Mouse (Mus musculus) intestine, postnatal 0 days (tissue): ENCODE data around the gene Wdr6. TPM values are rescaled to one million over a fixed set of nuclear protein-coding genes. Genes with fewer than 3 reads are reported as not detected.

Source experiments
- ATAC-seq: fragments of 200-750 bp; cut with Nextera tagmentation; 2 replicates; pipeline ENCODE4 v1.8.0; 2017; ENCODE audit warnings: mild to moderate bottlenecking, moderate TSS enrichment, moderate library complexity
- H3K27ac ChIP-seq: fragments of 300-500 bp; sonication (generic); 2 replicates; pipeline ENCODE4 v1.5.1; 2014; ENCODE audit warnings: mild to moderate bottlenecking, low read depth, low read length, moderate library complexity
- H3K27me3 ChIP-seq: fragments of 300-500 bp; sonication (generic); replicated peaks from 2 replicates; pipeline ENCODE4 v1.6.1; 2014; ENCODE audit warnings: low read length, mixed read lengths; ENCODE audit not compliant: control insufficient read depth, insufficient read depth
- H3K36me3 ChIP-seq: fragments of 300-500 bp; sonication (generic); 2 replicates; pipeline ENCODE4 v1.6.1; 2014; ENCODE audit warnings: mild to moderate bottlenecking, moderate library complexity; ENCODE audit not compliant: control insufficient read depth, insufficient read depth
- H3K4me1 ChIP-seq: fragments of 300-500 bp; sonication (generic); replicated peaks from 2 replicates; pipeline ENCODE4 v1.6.1; 2014; ENCODE audit warnings: antibody characterized with exemption, low read length, mixed read lengths; ENCODE audit not compliant: control insufficient read depth, insufficient read depth
- H3K4me2 ChIP-seq: fragments of 300-500 bp; sonication (generic); replicated peaks from 2 replicates; pipeline ENCODE4 v1.6.1; 2014; ENCODE audit warnings: low read depth, mild to moderate bottlenecking, moderate library complexity
- H3K4me3 ChIP-seq: fragments of 300-500 bp; sonication (generic); 2 replicates; pipeline ENCODE4 v1.5.1; 2014; ENCODE audit warnings: low read depth, low read length
- H3K9ac ChIP-seq: fragments of 300-500 bp; sonication (generic); 2 replicates; pipeline ENCODE4 v1.6.1; 2014; ENCODE audit warnings: mild to moderate bottlenecking, low read depth, low read length
- H3K9me3 ChIP-seq: fragments of 300-500 bp; sonication (generic); 2 replicates; pipeline ENCODE4 v1.6.1; 2016; ENCODE audit warnings: mixed run types; ENCODE audit not compliant: control insufficient read depth
- CTCF ChIP-seq: sonication (generic); IDR thresholded peaks from 2 replicates; pipeline ENCODE4 v1.5.1; 2016; ENCODE audit warnings: low read depth, mild to moderate bottlenecking, control low read depth, antibody characterized with exemption, moderate library complexity
- WGBS: fragments of 180-500 bp; shearing (Covaris S2); extraction: QIAGEN DNeasy Blood & Tissue Kit; methylation state at CpG from one replicate; pipeline ENCODE4 v1.1.7; 2014; 5-methylcytosine and 5-hydroxymethylcytosine counted together
- microRNA counts: library from miRNA; unstranded; fragments of <30 nt; microRNA quantifications from one replicate; lab custom pipeline; 2016
- microRNA-seq: library from miRNA; unstranded; fragments of <30 nt; microRNA quantifications from one replicate; pipeline ENCODE4, GENCODE M21; 2016
- polyA plus RNA-seq: library from polyadenylated mRNA; unstranded; fragments of >200 nt; fragmentation: Nextera tagmentation; extraction: Ambion mirVana; gene quantifications from 2 replicates; pipeline ENCODE4 v1.2.1, GENCODE M21; 2015

Gene Wdr6
- polyA plus RNA-seq, 1 experiment from 2014 or later = 16.7 TPM

- Histone ChIP-seq H3K9ac (no peak overlapping the region), H3K4me3 (no peak overlapping the region), H3K4me2 (no peak overlapping the region), H3K27me3 (no peaks in the 10 kb centered on the region), H3K9me3 (no peaks in the 10 kb centered on the region), H3K4me1 (no peaks in the 10 kb centered on the region), H3K27ac (no peak overlapping the region), H3K36me3 (peaks cover 64% of the 10 kb centered on the region)
- TF ChIP-seq CTCF = no peak
- no peak for ATAC-seq
Observed at GRCm38 (mm10) chr9:108540846-108541245, 37.7 kb downstream of the Wdr6 start.

GRCm38 (mm10) chr9:108531496-108531895 lies 47.0 kb downstream of the Wdr6 start:
- H3K4me2 ChIP-seq = no peak overlapping the region
- no peak for ATAC-seq
- no peaks in the 10 kb centered on the region for H3K4me1 ChIP-seq
- H3K27ac ChIP-seq = no peak overlapping the region
- no peak for TF ChIP-seq CTCF
- no peaks in the 10 kb centered on the region for H3K27me3 ChIP-seq
- H3K9me3 ChIP-seq = no peaks in the 10 kb centered on the region
- WGBS = 89% methylated on average over 1 of the region's 1 CpGs
- H3K36me3 ChIP-seq = peaks cover 78% of the 10 kb centered on the region
- H3K9ac ChIP-seq = no peak overlapping the region
- no peak overlapping the region for H3K4me3 ChIP-seq

GRCm38 (mm10) chr9:108530954-108531353 lies 47.6 kb downstream of the Wdr6 start:
- no peak for ATAC-seq
- no peak overlapping the region for H3K4me3 ChIP-seq
- H3K9ac ChIP-seq = no peak overlapping the region
- H3K27ac ChIP-seq = no peak overlapping the region
- H3K9me3 ChIP-seq = no peaks in the 10 kb centered on the region
- no peak overlapping the region for H3K4me2 ChIP-seq
- H3K4me1 ChIP-seq = no peaks in the 10 kb centered on the region
- WGBS = 94% methylated on average over 1 of the region's 1 CpGs
- no peak for TF ChIP-seq CTCF
- peaks cover 73% of the 10 kb centered on the region for H3K36me3 ChIP-seq
- no peaks in the 10 kb centered on the region for H3K27me3 ChIP-seq

GRCm38 (mm10) chr9:108525400-108525799 lies 53.1 kb downstream of the Wdr6 start:
- no peaks in the 10 kb centered on the region for H3K27me3 ChIP-seq
- peaks cover 22% of the 10 kb centered on the region for H3K36me3 ChIP-seq
- H3K27ac ChIP-seq = no peak overlapping the region
- ATAC-seq = no peak
- no peak for TF ChIP-seq CTCF
- no peaks in the 10 kb centered on the region for H3K9me3 ChIP-seq
- no peak overlapping the region for H3K4me3 ChIP-seq
- 70% methylated on average over 3 of the region's 3 CpGs for WGBS
- no peak overlapping the region for H3K4me2 ChIP-seq
- no peaks in the 10 kb centered on the region for H3K4me1 ChIP-seq
- H3K9ac ChIP-seq = no peak overlapping the region

- Histone ChIP-seq H3K27me3 (no peaks in the 10 kb centered on the region), H3K27ac (no peak overlapping the region), H3K9ac (no peak overlapping the region), H3K4me1 (no peaks in the 10 kb centered on the region), H3K36me3 (peaks cover 5% of the 10 kb centered on the region), H3K9me3 (no peaks in the 10 kb centered on the region), H3K4me2 (no peak overlapping the region), H3K4me3 (no peak overlapping the region)
- TF ChIP-seq CTCF = no peak
- no peak for ATAC-seq
- 97% methylated on average over 4 of the region's 4 CpGs for WGBS
Observed at GRCm38 (mm10) chr9:108523341-108523740, 55.2 kb downstream of the Wdr6 start.

MicroRNA genes within 50 kb of the gene (microRNA counts, 519-probe panel; counts per million panel counts)
- 4,298 counts per million, percentile 64 among the panel's probes with 10 or more counts for microRNA mmu-miR-191 (lab: Ali Mortazavi, UCI)
- microRNA mmu-miR-425 (lab: Ali Mortazavi, UCI) = 3,895 counts per million, percentile 54 among the panel's probes with 10 or more counts

Small RNA genes within 50 kb of the gene (microRNA-seq; reads per million reads assigned to microRNA genes)
- gene Gm24083 (not detected), gene Mir191 (not detected), gene Mir425 (3,068 reads per million, percentile 87 among the genes with 10 or more reads in this experiment)

Other genes starting within 250 kb of the Wdr6 start
- gene Gpx1, start 239.8 kb downstream of the Wdr6 start, polyA plus RNA-seq = 997 and 1,037 TPM in 2 replicates
- 44.9 and 45.2 TPM in 2 replicates for gene Usp4, start 230.9 kb downstream of the Wdr6 start, polyA plus RNA-seq
- gene 1700102P08Rik, start 185.9 kb downstream of the Wdr6 start, polyA plus RNA-seq = 0.14 TPM in 1 of 2 replicates, not detected in the other
- gene Ccdc36, start 150.3 kb downstream of the Wdr6 start, polyA plus RNA-seq = 0.29 TPM in 2 replicates
- gene BC048562, start 142.3 kb downstream of the Wdr6 start, polyA plus RNA-seq = not detected in 2 replicates
- 29.4 and 30.2 TPM in 2 replicates for gene Ccdc71, start 118.2 kb downstream of the Wdr6 start, polyA plus RNA-seq
- 24.2 and 24.8 TPM in 2 replicates for gene Klhdc8b, start 117.2 kb downstream of the Wdr6 start, polyA plus RNA-seq
- gene Lamb2, start 99.0 kb downstream of the Wdr6 start, polyA plus RNA-seq = 8.9 and 10.1 TPM in 2 replicates
- gene Usp19, start 88.1 kb downstream of the Wdr6 start, polyA plus RNA-seq = 17.2 and 17.6 TPM in 2 replicates
- gene Qars, start 71.0 kb downstream of the Wdr6 start, polyA plus RNA-seq = 66.4 and 74.7 TPM in 2 replicates
- 46.8 and 48.7 TPM in 2 replicates for gene Qrich1, start 61.9 kb downstream of the Wdr6 start, polyA plus RNA-seq
- 50.6 and 50.7 TPM in 2 replicates for gene Impdh2, start 18.5 kb downstream of the Wdr6 start, polyA plus RNA-seq
- 47.9 and 53.4 TPM in 2 replicates for gene Ndufaf3, start 11.3 kb downstream of the Wdr6 start, polyA plus RNA-seq
- 36.7 and 38.3 TPM in 2 replicates for gene Dalrd3, start 8.9 kb downstream of the Wdr6 start, polyA plus RNA-seq
- gene P4htm, start 18.9 kb upstream of the Wdr6 start, polyA plus RNA-seq = 2.8 and 2.9 TPM in 2 replicates
- 22.6 and 25.1 TPM in 2 replicates for gene Arih2, start 70.6 kb upstream of the Wdr6 start, polyA plus RNA-seq
- 159 TPM in 2 replicates for gene Slc25a20, start 83.3 kb upstream of the Wdr6 start, polyA plus RNA-seq
- gene Prkar2a, start 110.6 kb upstream of the Wdr6 start, polyA plus RNA-seq = 28.3 and 31.8 TPM in 2 replicates
- 28.1 and 31.4 TPM in 2 replicates for gene Ip6k2, start 205.1 kb upstream of the Wdr6 start, polyA plus RNA-seq
- 5.4 and 6.8 TPM in 2 replicates for gene Nckipsd, start 229.6 kb upstream of the Wdr6 start, polyA plus RNA-seq
- gene Celsr3, start 247.6 kb upstream of the Wdr6 start, polyA plus RNA-seq = 0.40 and 0.93 TPM in 2 replicates